Comparison of ENCODE assay signal across 9 mouse cellular contexts in genomic region chr5:121981650-121982131, GRCm38 (mm10).
DNase-seq lines count a peak whose midpoint lies in the region; ATAC-seq and TF ChIP-seq lines count a peak whose summit lies in the region.
"Had no signal": no experiment of that assay in that cellular context is flagged by ENCODE, and none has a peak within 500 bp of the region (broad histone marks: within the 10 kb centered on the region; RNA-seq: fewer than 3 reads in every experiment).

No protein-coding gene starts in this region.

- peak; percentile 27; the same call in 1 of the 2 replicates for TF ChIP-seq CTCF in intestine, postnatal 0 days (IDR thresholded peaks at IDR 0.05; ENCODE audit: low read depth)

- no peak overlapping the region for H3K4me3 ChIP-seq in kidney, embryonic 15.5 days (replicated peaks)
- H3K4me3 ChIP-seq in embryonic facial prominence, embryonic 10.5 days = no peak overlapping the region
- no peak overlapping the region for H3K4me3 ChIP-seq in intestine, postnatal 0 days (ENCODE audit: low read depth, low read length)
- H3K4me3 ChIP-seq: erythroblast, embryonic 14.5 days had no signal

- 10% methylated on average over 16 of the region's 16 CpGs for WGBS in kidney, embryonic 15.5 days
- 36% methylated on average over 16 of the region's 16 CpGs for WGBS in embryonic facial prominence, embryonic 10.5 days
- WGBS in intestine, postnatal 0 days = 40% methylated on average over 16 of the region's 16 CpGs

- no peaks in the 10 kb centered on the region for H3K36me3 ChIP-seq in kidney, embryonic 15.5 days
- H3K36me3 ChIP-seq in embryonic facial prominence, embryonic 10.5 days (replicated peaks) = no peaks in the 10 kb centered on the region
- H3K36me3 ChIP-seq in intestine, postnatal 0 days (ENCODE audit: control insufficient read depth, insufficient read depth) = no peaks in the 10 kb centered on the region

- DNase-seq in kidney, adult 9 months = no peak
- DNase-seq in embryonic facial prominence, embryonic 10.5 days (ENCODE audit: low spot score) = peak; percentile 65
- peak; percentile 73 for DNase-seq in neural tube, embryonic 10.5 days (ENCODE audit: extremely low spot score, low spot score)
- no peak for DNase-seq in gastrocnemius, adult 8-10 months (ENCODE audit: low spot score in 2 of 2)
- no peak for DNase-seq in spleen, adult 12 weeks (ENCODE audit: low spot score)

- H3K27me3 ChIP-seq in kidney, embryonic 15.5 days = no peaks in the 10 kb centered on the region
- H3K27me3 ChIP-seq in embryonic facial prominence, embryonic 10.5 days (replicated peaks; ENCODE audit: low read depth, poor library complexity, severe bottlenecking) = no peaks in the 10 kb centered on the region
- H3K27me3 ChIP-seq in intestine, postnatal 0 days (replicated peaks; ENCODE audit: control insufficient read depth, insufficient read depth, low read length) = no peaks in the 10 kb centered on the region

- peak; percentile 65 for ATAC-seq in kidney, embryonic 15.5 days (replicated peaks; ENCODE audit: low FRiP score)
- no peak for ATAC-seq in intestine, postnatal 0 days
- ATAC-seq in activated CD4-positive, CD25-positive, alpha-beta regulatory T cell, adult 4 months = no peak

- peaks cover 28% of the 10 kb centered on the region for H3K4me1 ChIP-seq in kidney, embryonic 15.5 days
- H3K4me1 ChIP-seq in embryonic facial prominence, embryonic 10.5 days = peaks cover 21% of the 10 kb centered on the region
- no peaks in the 10 kb centered on the region for H3K4me1 ChIP-seq in intestine, postnatal 0 days (replicated peaks; ENCODE audit: control insufficient read depth, insufficient read depth, low read length)

- 0 out of 2 replicates have a peak overlapping the region, but pooled peaks have one; percentile 1 for H3K9ac ChIP-seq in kidney, embryonic 15.5 days
- no peak overlapping the region for H3K9ac ChIP-seq in intestine, postnatal 0 days (ENCODE audit: low read depth, low read length)

- peak overlapping the region; percentile 83 for H3K27ac ChIP-seq in kidney, embryonic 15.5 days
- peak overlapping the region; percentile 69 for H3K27ac ChIP-seq in embryonic facial prominence, embryonic 10.5 days (replicated peaks)
- H3K27ac ChIP-seq in intestine, postnatal 0 days (ENCODE audit: low read depth, low read length) = no peak overlapping the region

- H3K9me3 ChIP-seq in kidney, embryonic 15.5 days (replicated peaks) = no peaks in the 10 kb centered on the region
- no peaks in the 10 kb centered on the region for H3K9me3 ChIP-seq in embryonic facial prominence, embryonic 10.5 days
- no peaks in the 10 kb centered on the region for H3K9me3 ChIP-seq in intestine, postnatal 0 days (ENCODE audit: control insufficient read depth)

- peak overlapping the region; percentile 38 for H3K4me2 ChIP-seq in kidney, embryonic 15.5 days
- H3K4me2 ChIP-seq in intestine, postnatal 0 days (replicated peaks; ENCODE audit: low read depth) = no peak overlapping the region

Comparison
In these comparisons a context has a peak if more than half of its experiments do, and no peak if none do; other contexts are left out.
1. DNase-seq: peak in embryonic facial prominence, embryonic 10.5 days (single experiment) and neural tube, embryonic 10.5 days (single experiment); none in kidney, adult 9 months (single experiment), gastrocnemius, adult 8-10 months (0 of 2) and spleen, adult 12 weeks (single experiment).